Mouse (Mus musculus): ENCODE measurements at regions not wholly inside any gene's neighbourhood (a gene's known extent, or its start where the extent isn't known, plus 50 kb on each side); places are given as distances from the start of the nearest gene placed in this dataset.

DNA sequence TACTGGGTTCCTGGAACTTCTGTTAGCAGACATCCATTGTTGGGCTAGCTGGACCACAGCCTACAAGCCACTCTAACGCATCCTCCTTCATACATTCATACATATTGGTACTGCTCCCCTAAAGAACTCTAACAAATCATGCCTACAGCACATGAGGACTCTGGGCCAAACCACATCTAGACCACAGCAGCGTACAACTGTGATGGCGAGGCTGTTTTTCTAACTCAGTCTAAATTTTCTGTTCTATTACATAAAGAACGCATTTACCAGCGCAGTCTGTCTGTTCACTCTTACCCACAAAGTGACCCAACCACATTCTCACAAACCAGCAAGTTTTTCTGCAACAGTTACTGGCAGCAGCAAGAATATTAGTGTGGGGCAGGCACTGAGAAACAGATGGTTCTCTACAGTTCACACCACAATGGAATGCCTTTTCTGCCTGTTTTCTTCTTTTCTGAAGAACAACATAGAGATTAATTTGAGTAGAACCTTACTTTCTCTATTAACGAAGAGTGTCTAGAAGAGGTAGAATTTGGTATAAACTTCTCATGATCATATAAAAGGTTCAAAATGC is 648.2 kb upstream of the Cdh11 start:
- no peak for DNase-seq (ENCODE audit: low read depth, low spot score)

DNA sequence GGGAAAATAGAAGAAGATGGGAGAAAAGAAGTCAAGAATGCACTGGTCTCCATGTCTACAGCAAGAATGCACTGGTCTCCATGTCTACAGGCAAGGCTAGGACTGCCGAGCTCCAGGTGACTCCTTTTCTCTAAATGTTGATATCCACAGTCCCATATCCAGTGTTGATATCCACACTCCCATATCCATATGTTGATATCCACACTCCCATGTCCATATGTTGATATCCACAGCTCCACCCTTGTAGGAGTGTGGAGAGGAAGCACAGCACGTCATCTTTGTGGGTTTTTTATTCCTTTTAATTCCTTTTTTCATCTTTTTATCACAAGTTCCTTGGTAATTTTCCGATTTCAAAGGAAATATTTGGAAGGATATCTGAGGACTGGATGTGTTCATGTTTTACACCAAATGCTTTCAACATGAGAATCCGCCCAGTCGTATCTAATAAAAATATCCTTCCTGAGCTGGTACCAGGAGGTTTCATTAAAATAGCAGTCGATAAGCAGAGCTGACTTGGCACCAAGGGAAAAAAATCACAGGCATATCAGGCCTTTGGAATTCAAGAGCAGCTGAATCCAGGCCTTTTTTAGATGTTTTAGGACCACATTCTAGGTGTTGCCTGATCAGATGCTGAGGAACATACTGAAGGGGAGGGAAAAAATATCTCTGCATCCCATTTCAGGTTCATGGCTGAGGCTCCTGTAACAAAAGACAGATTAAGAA is 653.7 kb upstream of the Cdh11 start:
- DNase-seq (ENCODE audit: low read depth, low spot score) = no peak

- no peak for DNase-seq (ENCODE audit: low read depth, low spot score)
Observed at GRCm38 (mm10) chr8:103441163-103441562, 655.7 kb upstream of the Cdh11 start.

DNA sequence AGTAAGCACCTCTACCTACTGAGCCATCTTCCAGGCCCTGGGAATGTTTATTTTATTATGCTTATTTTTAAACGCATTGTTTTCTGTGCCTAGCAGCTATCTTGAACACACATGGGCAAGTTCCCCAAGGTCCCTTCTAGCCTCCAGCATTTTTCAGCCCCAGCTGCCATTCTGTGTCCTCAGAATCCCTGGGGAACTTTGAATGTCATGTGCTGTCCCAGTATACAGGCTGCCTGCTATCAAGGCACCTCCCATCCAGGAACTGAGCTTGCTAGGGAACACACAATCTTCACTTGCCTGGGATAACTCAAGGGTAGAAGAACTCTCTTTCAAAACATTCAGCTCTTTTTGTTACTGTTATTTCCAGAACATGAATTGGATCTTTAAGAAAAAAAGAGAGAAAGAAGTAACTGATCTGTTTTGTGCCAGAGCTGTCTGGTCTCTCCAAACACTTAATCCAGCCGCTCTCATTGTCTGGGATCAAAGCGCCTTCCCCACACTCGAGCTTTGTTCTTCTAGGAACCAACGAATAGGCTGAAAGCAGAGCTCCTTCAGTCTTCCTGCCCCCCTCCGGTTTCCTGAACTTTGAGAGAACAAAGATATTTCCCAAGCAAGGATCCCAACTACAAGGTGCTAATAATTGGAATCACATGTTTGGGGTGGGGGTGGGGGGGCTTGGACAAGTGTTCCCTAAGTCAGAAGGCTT is 657.1 kb upstream of the Cdh11 start:
- DNase-seq (ENCODE audit: low read depth, low spot score) = no peak

DNA sequence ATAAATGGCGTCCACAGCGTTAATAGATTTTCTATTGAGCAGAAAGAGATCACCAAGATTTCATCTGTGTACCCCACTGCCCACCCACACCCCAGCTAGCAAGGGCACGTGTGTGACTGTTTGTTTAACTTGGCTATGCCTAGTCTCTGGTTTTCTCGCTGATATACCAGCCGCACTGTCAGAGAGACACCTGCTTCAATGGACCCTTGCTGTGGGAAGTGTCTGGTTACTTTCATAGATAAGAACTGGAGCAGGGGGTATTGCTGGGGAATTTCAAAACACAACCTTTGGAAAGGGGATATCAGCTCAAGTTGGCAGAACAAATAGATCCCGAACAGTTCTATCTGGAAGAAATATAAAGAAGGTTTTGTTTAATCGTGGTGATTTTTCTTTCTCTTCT is 656.8 kb upstream of the Cdh5 start:
- no peak for DNase-seq (ENCODE audit: low read depth, low spot score)

GRCm38 (mm10) chr8:103445378-103445777 is 656.0 kb upstream of the Cdh5 start:
- no peak for DNase-seq (ENCODE audit: low read depth, low spot score)

- DNase-seq (ENCODE audit: low read depth, low spot score) = no peak
Observed at GRCm38 (mm10) chr8:103447916-103448315, 653.5 kb upstream of the Cdh5 start.

DNA sequence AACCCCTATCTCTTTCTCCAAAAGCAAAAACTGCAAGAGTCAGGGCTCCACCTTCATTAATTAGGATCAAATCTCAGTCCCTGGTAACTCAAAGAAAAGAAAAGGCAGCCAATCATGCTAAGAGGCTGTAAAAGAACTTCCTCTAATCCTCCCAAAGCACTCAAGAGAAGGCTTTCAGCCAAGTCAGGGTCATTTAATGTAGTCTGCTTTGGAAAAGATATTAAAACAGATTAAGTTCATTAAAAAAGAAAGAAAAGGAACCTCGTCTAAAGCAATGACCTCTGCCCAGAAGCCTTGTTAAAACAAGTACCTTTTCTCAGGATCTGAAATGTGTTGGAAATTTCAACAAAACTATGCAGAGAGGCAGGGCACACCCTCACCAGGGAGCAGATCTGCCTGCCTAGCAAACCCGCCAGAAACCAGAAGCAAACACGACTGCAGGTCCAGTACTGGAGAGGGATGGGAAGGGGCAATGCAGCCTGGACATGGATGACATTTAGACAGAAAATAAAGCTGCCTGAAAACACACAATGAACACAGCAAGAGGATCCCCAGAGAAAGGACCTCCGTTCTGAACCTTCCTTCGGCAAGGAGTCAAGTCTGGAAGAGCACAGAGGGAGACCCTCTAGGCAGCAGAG is 649.9 kb upstream of the Cdh5 start:
- no peak for DNase-seq (ENCODE audit: low read depth, low spot score)

GRCm38 (mm10) chr8:103457176-103457575 is 644.2 kb upstream of the Cdh5 start:
- no peak for DNase-seq (ENCODE audit: low read depth, low spot score)

- no peak for DNase-seq (ENCODE audit: low read depth, low spot score)
Observed at GRCm38 (mm10) chr8:103463557-103463956, 637.9 kb upstream of the Cdh5 start.

GRCm38 (mm10) chr8:103464777-103465353 is 636.6 kb upstream of the Cdh5 start:
- no peak for DNase-seq (ENCODE audit: low read depth, low spot score)

GRCm38 (mm10) chr8:103467536-103468160 is 633.8 kb upstream of the Cdh5 start:
- no peak for DNase-seq (ENCODE audit: low read depth, low spot score)

DNA sequence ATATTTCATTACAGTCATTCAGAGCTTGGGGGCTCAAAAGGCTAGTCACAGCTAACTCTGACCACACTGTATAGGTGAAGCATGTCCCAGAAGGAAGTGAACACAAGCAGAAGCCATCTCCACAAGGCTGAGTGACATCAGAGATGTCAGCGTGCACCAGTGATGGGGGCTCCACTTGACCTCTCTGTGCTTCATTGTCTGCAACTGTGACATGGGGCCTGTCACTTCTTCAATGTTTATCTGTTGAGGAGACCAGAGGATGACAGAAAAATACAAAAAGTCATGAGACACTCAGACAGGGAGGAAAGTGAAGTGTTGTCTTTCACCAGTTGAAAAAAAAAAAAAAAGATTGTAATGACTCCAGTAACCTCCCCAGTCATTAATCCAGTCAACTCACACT is 632.4 kb upstream of the Cdh5 start:
- DNase-seq (ENCODE audit: low read depth, low spot score) = no peak

DNA sequence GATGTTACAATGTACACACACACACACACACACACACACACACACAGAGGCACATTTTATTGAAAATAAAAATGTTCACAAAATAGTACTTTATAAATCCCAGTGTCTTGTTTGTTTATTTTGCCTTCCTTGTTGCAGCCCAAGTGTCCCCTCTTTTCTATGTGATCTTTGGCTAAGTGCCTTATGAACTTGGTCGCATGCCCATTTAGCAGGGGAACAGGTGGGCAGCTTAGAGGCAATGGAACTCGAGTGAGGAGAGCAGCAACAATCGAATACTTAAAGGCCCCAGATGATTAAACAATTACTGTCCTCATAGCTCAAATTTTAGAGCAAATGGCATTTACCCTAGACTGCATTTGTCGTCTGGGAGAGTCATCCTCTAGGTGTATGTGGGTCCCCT is 631.1 kb upstream of the Cdh5 start:
- no peak for DNase-seq (ENCODE audit: low read depth, low spot score)

DNA sequence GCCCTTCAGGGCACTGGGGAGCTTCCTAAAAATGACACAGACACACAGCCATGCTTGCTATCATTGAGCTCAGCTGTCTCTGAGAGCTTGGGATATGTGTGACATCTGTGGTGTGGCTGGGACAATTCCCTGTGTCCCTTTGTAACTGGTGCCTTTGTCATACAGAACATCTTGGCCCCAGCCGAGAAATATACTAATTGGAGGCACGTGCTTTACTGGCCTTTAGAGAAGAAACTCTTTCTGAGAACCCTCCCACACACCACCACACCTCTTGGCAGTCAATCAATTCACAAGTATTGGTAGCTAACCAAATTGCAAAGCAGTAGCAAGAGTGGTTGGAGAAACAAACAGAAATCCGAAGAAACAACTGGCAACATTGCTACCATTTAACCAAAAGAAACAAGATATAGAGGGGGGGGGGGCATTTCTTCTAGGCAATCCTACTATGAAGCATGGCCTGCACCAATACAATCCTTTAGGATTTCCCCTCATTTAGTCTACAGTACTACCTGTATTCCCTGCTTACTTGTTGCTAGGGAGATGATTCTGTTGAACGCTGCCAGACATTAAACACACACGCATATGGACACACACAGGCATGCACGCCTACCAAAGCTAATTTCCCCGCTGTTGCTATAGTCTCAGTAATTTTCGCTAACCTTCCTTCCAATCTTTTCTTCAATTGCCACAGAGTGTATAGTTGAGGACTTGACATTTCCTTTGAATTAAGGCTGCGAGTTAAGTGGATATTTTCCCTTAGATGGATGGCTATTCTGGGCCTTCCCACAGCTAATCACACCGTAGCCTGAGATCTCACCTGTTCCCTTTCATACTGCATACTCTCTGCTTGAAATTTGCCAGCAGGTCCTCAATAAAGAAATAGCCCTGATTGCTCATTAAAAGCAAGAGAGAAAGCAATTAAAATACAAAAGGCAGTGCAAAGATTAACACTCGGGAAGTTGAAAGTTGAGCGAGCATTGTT is 625.3 kb upstream of the Cdh5 start:
- DNase-seq (ENCODE audit: low read depth, low spot score) = no peak

GRCm38 (mm10) chr8:103482033-103482720 is 619.2 kb upstream of the Cdh5 start:
- DNase-seq (ENCODE audit: low read depth, low spot score) = no peak

DNA sequence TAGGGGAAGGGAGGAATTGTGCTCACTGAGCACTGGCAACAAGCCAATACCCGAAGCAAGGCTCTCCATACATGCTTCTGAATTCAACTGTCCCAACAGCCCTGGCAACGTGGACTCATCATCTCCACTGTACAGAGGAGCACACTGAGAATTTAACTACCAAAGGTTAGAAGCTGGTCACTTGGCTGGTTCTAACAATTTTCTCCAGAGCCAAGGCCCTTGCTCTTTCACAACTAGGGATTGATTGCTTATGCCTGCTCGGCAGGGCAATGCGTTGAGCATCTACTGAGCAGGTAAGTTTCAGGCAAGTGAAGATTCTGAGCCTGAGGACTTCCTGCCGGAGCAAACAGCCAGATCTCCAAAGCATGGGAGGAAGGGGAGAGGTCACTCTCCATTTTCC is 616.0 kb upstream of the Cdh5 start:
- DNase-seq (ENCODE audit: low read depth, low spot score) = no peak

- no peak for DNase-seq (ENCODE audit: low read depth, low spot score)
Observed at GRCm38 (mm10) chr8:103489411-103489810, 612.0 kb upstream of the Cdh5 start.

DNA sequence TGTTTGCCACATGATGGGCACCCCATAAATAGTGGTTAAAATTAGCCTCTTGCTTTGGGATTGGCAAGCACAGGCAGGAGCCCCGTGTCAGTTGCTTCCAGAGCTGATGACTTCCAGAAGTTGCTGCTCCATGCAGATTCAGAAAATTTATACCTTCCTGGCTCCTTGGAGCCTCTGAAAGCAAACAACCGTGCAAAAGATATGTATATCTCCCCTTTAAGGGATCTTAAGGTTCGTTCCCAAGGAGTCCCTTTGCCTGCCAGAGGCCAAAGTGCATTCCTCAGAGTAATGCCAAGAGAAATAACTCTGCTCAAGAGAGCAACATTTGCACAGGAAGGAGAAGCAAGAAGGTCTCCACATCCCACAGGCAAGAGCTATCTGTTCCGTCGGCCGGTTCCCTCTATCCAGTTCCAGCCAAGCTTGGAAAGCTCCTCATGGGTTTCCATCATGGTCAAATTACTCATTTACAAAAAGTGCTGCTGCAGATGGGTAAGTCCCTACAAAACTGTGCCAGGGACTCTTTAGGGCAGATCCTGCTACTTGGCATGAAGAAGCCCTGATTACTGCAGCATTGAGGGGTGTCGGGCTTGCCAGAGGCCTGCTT is 608.4 kb upstream of the Cdh5 start:
- no peak for DNase-seq (ENCODE audit: low read depth, low spot score)
